Mouse (Mus musculus) T-helper 1 cell (primary cell): ENCODE data around the gene Tlx3.

Experiments
- in situ Hi-C: fragments of 300-600 bp; cut with MboI, MseI; formaldehyde crosslinking; loops from one replicate; pipeline ENCODE4 v1.15.1; 2025; ENCODE audit warnings: high pct_unique_total_duplicates

Gene Tlx3

GRCm38 (mm10) chr11:33203383-33204328 is at the start of gene Tlx3:
Gene Tlx3, minus strand, starts transcription at chr11:33203589.
- in situ Hi-C loops, result no loop called here

DNA sequence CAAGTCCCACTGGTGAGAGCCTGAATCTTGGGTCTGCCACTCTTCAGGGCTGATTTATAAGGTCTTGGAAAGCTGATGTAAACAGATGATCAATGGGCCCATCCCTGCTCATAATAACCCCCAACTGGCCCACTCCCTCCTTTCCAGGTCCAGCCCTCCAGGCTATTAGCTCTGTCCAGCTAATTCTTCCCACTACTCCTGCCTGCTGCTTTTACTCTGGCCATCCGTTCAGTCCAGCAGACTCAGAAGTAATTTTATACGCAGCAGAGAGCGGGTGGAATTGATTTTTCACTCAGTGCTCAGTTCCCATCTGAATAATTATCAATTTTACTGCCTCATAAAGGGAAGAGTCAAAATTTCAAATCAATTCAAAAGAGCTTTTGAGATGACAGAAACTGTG is 36.9 kb upstream of the Tlx3 start:
- in situ Hi-C loops, result no loop called here

GRCm38 (mm10) chr11:33234134-33234533 is 30.7 kb upstream of the Tlx3 start:
- in situ Hi-C loops, result no loop called here

- in situ Hi-C loops, result no loop called here
Observed at GRCm38 (mm10) chr11:33232056-33232455, 28.7 kb upstream of the Tlx3 start.

DNA sequence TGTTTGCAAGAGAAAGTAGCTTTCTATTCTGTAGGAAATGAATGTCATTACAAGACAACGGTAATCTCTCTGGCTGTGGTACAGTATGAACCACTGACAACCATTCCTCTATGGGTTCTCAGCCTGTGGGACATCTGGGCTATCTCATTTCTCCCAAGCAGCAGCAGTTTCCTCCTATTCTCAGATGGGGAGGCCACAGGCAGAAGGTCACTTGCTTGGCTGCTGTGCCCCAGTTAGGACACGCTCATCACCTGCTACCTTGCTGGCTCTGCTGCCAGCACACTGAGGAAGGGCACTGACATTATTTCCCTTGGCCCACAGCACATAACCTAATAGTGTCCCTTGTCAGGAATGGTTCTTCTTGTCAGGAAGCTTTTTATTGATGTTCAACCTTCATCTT is 24.8 kb upstream of the Tlx3 start:
- in situ Hi-C loops, result no loop called here

DNA sequence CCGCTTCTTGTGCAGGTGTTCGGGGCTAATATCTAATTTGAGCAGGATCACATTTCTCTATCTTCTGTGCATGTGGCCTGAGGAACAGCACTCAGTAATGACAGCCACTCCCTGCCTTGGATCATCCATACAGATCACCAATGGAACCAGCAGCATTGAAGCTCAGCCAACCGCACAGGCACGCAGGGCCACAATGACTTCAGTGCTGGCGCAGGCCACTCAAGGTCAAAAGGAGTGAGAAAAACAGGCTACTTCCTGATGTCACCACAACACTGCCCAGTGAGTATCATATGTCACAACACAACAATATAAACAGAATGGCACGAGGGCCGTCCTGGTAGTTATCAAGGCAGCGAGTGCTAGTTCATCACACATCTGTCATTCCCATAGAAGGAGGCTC is 23.1 kb upstream of the Tlx3 start:
- in situ Hi-C loops, result no loop called here

- in situ Hi-C loops, result no loop called here
Observed at GRCm38 (mm10) chr11:33221566-33222365, 18.4 kb upstream of the Tlx3 start.

- in situ Hi-C loops, result no loop called here
Observed at GRCm38 (mm10) chr11:33220763-33221162, 17.4 kb upstream of the Tlx3 start.

DNA sequence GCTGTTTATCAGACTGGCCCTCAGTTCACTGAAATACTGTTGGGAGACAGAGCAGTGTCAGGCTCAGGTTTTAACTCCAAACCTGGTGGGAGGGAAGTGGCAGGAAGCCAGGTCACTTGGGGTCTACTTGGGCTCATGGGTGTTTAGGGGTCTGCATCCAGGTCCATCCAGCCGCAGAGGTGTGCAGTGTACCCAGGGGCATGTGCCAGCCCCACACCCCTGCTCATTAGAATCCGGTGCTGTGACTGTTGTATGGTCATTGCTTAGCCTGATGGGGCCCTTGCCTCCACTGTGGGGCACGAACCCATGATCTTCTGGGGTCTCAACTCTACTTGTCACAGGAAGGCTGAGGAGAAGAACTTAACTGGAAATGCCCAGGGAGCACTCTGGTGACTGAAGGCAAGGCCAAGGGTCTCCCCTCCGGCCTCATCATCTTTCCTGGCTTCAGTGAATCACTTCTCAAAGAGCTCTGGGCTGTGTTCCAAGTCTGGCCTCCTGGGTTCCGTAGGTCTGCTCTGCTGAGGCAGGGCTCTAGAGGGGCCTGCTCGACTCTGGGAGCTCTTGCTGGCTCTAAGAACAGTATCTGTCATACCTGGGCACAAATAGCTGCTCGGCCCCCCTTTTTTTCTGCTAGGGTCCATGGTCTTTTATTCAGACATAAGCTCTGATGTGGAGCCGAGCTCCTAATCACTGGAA is 14.1 kb upstream of the Tlx3 start:
- in situ Hi-C loops, result no loop called here

DNA sequence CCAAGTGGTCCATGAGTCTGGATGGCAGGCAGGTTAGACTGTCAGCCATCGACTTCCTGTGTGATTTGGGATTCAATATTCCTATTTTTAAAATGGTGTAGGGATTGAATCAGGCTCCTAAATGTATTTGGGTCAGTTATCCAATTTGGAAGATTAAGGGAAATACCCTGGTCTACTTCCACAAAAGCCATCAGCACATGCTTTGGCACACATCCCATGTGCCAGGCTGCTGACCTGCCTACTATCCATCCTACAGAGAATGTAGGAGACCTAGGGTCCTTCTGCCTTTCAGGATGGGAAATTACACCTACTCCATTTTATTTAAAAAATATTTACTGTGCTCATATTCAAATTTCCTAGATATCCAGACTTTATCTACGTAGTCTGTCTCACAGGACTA is 4.0 kb upstream of the Tlx3 start:
- in situ Hi-C loops, result no loop called here

DNA sequence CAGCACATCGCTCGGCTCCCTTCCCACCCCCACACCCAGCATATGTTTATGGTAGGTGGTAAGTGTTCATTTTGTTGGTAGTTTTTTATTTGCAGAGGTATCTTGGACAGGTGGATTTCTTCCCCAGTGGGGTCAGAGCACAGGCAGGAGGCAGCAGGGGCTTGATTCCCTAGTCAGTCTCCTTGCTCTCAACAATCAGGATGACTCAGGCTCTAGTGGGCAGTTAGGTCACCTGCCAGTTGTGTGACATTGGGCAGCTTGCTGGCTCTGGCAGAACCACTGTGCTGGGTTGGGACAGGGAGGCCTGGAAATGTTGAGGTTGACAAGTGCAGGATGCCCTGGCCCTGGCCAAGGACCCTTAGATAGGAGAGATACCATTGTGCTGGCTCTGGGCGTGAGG is 1.6 kb upstream of the Tlx3 start:
- in situ Hi-C loops, result no loop called here

- in situ Hi-C loops, result no loop called here
Observed at GRCm38 (mm10) chr11:33204329-33204705, 928 bp upstream of the Tlx3 start.

DNA sequence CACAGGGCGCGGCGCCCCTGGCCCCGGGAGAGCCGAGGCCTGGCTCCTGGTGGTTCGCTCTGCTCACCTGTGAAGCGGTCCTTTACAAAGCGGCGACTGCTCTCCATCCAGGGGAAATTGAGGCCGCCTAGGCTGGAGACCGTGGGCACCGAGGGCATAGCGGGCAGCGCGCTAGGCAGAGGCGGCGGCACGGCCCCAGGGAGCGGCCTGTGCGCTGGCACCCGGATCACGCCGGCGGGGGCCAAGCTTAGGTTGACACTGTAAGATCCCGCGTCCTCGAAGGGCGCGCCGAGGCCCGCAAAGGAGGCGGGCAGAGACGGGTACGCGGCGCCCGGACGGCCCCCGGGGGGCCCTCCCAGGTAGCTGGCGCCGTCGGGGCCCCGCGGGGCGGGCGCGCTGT is 417 bp downstream of the Tlx3 start:
- in situ Hi-C loops, result no loop called here

DNA sequence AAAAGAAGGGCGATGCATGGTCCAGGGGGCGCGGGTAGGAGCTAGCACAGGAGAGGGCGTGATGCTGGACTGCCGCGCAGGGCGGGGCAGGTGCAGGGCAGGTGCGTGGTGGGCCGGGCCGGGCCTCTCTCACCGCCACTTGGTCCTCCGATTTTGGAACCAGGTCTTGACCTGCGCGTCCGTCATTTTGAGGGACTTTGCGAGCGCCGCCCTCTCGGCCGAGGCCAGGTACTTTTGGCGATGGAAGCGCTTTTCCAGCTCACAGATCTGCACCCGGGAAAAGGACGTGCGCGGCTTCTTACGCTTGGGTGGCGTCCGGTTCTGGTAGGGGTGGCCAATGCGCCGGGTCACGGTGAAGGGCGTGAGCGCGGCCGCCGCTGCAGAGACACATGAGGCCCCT is 1.1 kb downstream of the Tlx3 start:
- in situ Hi-C loops, result no loop called here

- in situ Hi-C loops, result no loop called here
Observed at GRCm38 (mm10) chr11:33201626-33202010, 1.8 kb downstream of the Tlx3 start.

DNA sequence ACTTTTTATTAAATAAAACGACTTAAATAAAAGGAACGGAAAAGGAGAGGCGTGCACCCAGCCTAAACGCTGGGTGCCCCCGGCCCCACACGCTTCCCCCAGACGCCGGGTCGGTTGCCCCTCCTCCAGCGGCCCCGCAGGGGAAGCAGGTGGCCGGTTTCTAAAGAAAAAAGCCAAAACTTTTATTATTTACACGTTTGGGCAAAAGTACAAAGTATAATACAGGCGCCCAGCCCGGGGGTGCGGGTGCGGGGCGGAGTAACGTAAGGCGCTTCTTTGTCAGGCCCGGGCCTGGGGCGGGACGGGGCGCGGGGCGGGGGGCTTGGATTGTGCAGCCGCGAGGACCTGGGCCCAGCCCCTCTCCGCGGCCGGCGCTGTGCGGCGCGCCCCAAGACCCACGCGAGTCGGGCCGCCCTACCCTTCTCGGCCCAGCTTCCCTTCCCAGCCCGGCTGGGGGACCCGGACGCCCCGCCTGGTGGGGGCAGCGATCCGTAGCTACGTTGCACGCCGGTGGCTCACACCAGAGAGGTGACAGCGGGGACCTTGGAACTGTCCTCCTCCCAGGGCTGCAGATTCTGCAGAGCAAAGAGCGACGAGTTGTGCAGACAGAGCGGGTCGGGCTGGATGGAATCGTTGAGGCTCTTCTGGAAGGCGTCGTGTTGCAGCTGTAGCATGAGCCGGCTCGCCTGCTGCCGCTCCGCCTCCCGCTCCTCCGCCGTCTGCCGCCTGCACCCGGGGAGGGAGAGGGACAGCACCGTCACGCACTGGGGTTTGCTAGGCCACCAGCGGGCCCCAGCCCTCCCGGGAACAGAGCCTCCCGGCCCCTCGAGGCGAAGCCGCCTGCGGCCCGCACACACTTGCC is 2.4 kb downstream of the Tlx3 start:
- in situ Hi-C loops, result no loop called here

GRCm38 (mm10) chr11:33199906-33200763 is 3.3 kb downstream of the Tlx3 start:
- in situ Hi-C loops, result no loop called here

DNA sequence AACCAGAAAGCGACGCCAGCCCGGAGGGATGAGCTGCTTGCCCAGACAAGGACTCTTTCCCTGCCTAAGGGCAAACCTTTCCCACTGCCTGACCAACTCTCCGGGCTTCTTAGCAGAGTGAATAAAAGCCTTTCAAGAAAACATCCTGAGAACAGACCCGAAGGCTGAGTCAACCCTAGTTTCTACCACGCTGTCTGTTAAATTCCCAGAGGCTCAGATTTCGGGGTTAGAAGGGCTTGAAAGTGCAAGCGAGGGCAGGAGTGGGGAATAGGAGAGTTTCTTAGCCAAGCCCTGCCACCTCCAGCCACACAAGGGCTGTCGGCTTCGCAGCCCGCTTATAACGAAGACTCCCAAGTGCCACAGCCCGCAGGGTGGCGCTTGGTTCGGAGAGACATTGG is 4.3 kb downstream of the Tlx3 start:
- in situ Hi-C loops, result no loop called here

DNA sequence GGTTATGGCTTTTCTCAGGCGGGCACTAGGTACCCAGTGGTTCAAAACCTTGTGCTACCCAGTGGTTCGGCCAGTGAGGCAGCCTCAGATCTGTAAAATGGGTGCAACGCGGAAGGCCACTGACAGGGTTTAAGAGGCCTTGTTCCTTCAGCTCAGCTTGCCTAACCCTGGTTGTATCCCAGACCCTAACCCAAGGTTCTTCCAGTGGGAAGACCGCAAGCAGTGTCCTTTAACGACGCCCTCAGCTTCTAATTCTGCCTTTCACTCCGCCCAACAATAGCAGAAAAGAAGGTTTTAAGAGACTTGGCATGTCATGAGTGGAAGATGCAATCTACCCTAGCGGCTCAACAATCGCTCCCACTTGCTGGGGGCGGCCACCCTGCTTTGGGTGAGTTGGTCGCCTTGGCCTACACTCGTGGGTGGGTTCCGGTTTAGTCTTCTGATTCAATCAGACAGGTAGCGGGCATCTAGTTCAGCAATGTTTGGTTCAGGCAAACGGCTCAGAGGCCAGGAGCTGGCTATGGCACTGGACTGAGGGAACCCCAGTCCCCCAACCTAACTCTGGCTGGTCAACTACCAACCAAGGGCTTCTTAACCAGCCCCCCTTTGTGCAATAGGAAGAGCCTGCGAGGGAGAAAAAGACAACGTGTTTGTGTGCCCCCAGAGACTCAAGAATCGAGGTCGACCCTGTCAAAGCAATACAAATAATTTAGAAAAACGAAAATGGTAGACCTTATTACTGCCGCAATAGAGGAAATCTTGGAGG is 4.9 kb downstream of the Tlx3 start:
- in situ Hi-C loops, result no loop called here

DNA sequence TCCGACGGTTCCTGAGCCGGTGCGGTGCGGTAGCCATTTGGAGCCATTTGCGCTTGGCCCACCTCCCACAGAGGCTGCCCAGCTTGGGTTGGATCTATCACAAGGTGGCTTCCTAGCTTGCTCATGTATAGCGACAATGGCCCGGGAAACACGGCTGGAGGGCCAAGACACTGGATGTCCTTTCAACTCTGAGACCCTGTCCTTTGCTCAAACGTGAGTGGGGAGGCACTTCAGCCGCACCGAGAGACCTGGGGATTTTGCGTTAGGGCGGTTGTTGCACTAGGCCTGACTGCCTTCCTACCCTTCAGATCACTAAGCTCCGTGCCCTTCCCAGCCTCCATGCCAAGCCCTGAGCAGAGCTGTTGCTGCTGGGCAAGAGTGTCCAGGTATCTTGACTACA is 5.7 kb downstream of the Tlx3 start:
- in situ Hi-C loops, result no loop called here
